Mouse (Mus musculus): ENCODE measurements at regions not wholly inside any gene's neighbourhood (a gene's known extent, or its start where the extent isn't known, plus 50 kb on each side); places are given as distances from the start of the nearest gene placed in this dataset.

- TF ChIP-seq CTCF (IDR thresholded peaks at IDR 0.05; ENCODE audit: extremely low read depth, insufficient read length, insufficient replicate concordance, low read depth, low read length) (no peak), POLR2A (IDR thresholded peaks at IDR 0.05; ENCODE audit: low read depth, low read length) (no peak)
Measured at GRCm38 (mm10) chr2:12521744-12522143, 102.5 kb upstream of the Mindy3 start.

Measured in small intestine, adult 2 months (tissue).